Mouse (Mus musculus): ENCODE results near the gene Adgrf1. TPM values are rescaled to one million over a fixed set of nuclear protein-coding genes. Genes with fewer than 3 reads are reported as not detected.
A peak's percentile ranks its signal among the peaks of the same experiment; 100 is the strongest.
"Not testable (repeated sequence)": the region's sequence is repeated elsewhere in the genome, so short reads cannot be mapped to it uniquely, and the experiment has no call there.

Gene Adgrf1
- polyA plus RNA-seq, 1 experiment from 2014 or later = not detected

GRCm38 (mm10) chr17:43337643-43338042 is 67.5 kb downstream of the Adgrf1 start:
- no peaks in the 10 kb centered on the region for H3K27me3 ChIP-seq (replicated peaks; ENCODE audit: control insufficient read depth, insufficient read depth, low read length)
- H3K4me3 ChIP-seq (ENCODE audit: low read length) = no peak overlapping the region
- WGBS = 85% methylated on average over 2 of the region's 2 CpGs
- no peak overlapping the region for H3K27ac ChIP-seq (ENCODE audit: low read depth, low read length)
- H3K36me3 ChIP-seq (ENCODE audit: control insufficient read depth, insufficient read depth, low read length) = no peaks in the 10 kb centered on the region
- no peaks in the 10 kb centered on the region for H3K9me3 ChIP-seq (ENCODE audit: control insufficient read depth, low read length)
- no peak overlapping the region for H3K9ac ChIP-seq (ENCODE audit: low read depth, low read length)
- H3K4me1 ChIP-seq (ENCODE audit: control insufficient read depth, insufficient read depth, low read depth, low read length) = no peaks in the 10 kb centered on the region
- no peak for ATAC-seq
- H3K4me2 ChIP-seq (ENCODE audit: low read length) = no peak overlapping the region

GRCm38 (mm10) chr17:43338279-43338678 is 68.2 kb downstream of the Adgrf1 start:
- Histone ChIP-seq H3K4me3 (ENCODE audit: low read length) (no peak overlapping the region), H3K9ac (ENCODE audit: low read depth, low read length) (no peak overlapping the region), H3K9me3 (ENCODE audit: control insufficient read depth, low read length) (no peaks in the 10 kb centered on the region), H3K4me2 (ENCODE audit: low read length) (no peak overlapping the region), H3K27ac (ENCODE audit: low read depth, low read length) (no peak overlapping the region), H3K4me1 (ENCODE audit: control insufficient read depth, insufficient read depth, low read depth, low read length) (no peaks in the 10 kb centered on the region), H3K36me3 (ENCODE audit: control insufficient read depth, insufficient read depth, low read length) (no peaks in the 10 kb centered on the region), H3K27me3 (replicated peaks; ENCODE audit: control insufficient read depth, insufficient read depth, low read length) (no peaks in the 10 kb centered on the region)
- no peak for ATAC-seq
- 91% methylated on average over 3 of the region's 3 CpGs for WGBS

- ATAC-seq; H3K4me1 ChIP-seq (ENCODE audit: control insufficient read depth, insufficient read depth, low read depth, low read length); H3K36me3 ChIP-seq (ENCODE audit: control insufficient read depth, insufficient read depth, low read length); H3K4me2 ChIP-seq (ENCODE audit: low read length); H3K9ac ChIP-seq (ENCODE audit: low read depth, low read length); H3K27me3 ChIP-seq (replicated peaks; ENCODE audit: control insufficient read depth, insufficient read depth, low read length); H3K27ac ChIP-seq (ENCODE audit: low read depth, low read length); H3K4me3 ChIP-seq (ENCODE audit: low read length); H3K9me3 ChIP-seq (ENCODE audit: control insufficient read depth, low read length): not testable (repeated sequence)
- WGBS = 92% methylated on average over 2 of the region's 2 CpGs
Measured at GRCm38 (mm10) chr17:43346499-43346898, 76.4 kb downstream of the Adgrf1 start.

DNA sequence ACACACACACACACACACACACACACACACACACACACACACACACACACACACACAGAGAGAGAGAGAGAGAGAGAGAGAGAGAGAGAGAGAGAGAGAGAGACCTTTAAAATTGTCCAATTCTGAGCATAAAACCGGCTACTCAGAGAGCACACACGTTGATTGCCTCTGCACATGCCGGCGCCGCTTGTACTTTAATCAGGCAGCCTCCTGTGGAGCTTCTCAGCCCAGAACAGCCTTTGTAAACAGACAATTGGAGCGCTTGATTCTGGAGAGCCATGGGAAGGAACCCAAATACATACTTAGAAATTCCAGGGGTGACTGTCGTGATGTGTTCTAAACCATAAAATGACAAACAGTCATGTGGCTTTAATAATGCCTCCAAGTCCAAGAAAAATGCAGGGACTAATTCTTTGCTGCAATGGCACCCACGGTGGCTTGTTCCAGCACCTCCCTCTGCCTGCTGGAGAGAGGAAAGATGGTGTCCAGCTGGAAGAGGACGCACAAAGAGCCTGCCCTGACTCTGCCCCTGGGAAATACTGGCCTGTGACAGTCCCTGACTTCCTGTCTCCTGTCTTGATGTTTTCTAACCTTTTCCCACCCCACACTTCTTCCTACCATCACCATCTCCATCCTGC is 87.9 kb downstream of the Adgrf1 start:
- Histone ChIP-seq H3K27ac (ENCODE audit: low read depth, low read length) (no peak overlapping the region), H3K4me3 (ENCODE audit: low read length) (no peak overlapping the region)

GRCm38 (mm10) chr17:43359826-43360619 is 89.9 kb downstream of the Adgrf1 start, which contains the start of gene Adgrf5:
TSS of gene Adgrf5 (plus strand) at chr17:43360451.
- H3K4me2 ChIP-seq (ENCODE audit: low read length) = no peak within 1 kb of the TSS
- H3K9ac ChIP-seq (ENCODE audit: low read depth, low read length) = no peak within 1 kb of the TSS
- H3K9me3 ChIP-seq (ENCODE audit: control insufficient read depth, low read length) = no peaks in the 10 kb centered on the region
- H3K36me3 ChIP-seq (ENCODE audit: control insufficient read depth, insufficient read depth, low read length) = no peaks in the 10 kb centered on the region
- H3K27me3 ChIP-seq (replicated peaks; ENCODE audit: control insufficient read depth, insufficient read depth, low read length) = no peaks in the 10 kb centered on the region
- H3K4me3 ChIP-seq (ENCODE audit: low read length) = peak within 1 kb of the TSS; percentile 9; the same call in 1 of the 2 replicates
- no peak for ATAC-seq
- WGBS = 66% methylated on average over 16 of the region's 16 CpGs
- no peak within 1 kb of the TSS for H3K27ac ChIP-seq (ENCODE audit: low read depth, low read length)
- no peaks in the 10 kb centered on the region; the same call in 1 of the 2 replicates for H3K4me1 ChIP-seq (ENCODE audit: control insufficient read depth, insufficient read depth, low read depth, low read length)

More for the DNA sequence above, 87.9 kb downstream of the Adgrf1 start:
- Histone ChIP-seq H3K4me2 (ENCODE audit: low read length) (peak overlapping the region; percentile 14; the same call in 1 of the 2 replicates), H3K9me3 (ENCODE audit: control insufficient read depth, low read length) (no peaks in the 10 kb centered on the region), H3K27me3 (replicated peaks; ENCODE audit: control insufficient read depth, insufficient read depth, low read length) (no peaks in the 10 kb centered on the region), H3K4me1 (ENCODE audit: control insufficient read depth, insufficient read depth, low read depth, low read length) (no peaks in the 10 kb centered on the region; the same call in 1 of the 2 replicates), H3K9ac (ENCODE audit: low read depth, low read length) (no peak overlapping the region), H3K36me3 (ENCODE audit: control insufficient read depth, insufficient read depth, low read length) (no peaks in the 10 kb centered on the region)
- ATAC-seq = peak; percentile 78; the same call in 1 of the 2 replicates
- 7% methylated on average over 8 of the region's 9 CpGs for WGBS

DNA sequence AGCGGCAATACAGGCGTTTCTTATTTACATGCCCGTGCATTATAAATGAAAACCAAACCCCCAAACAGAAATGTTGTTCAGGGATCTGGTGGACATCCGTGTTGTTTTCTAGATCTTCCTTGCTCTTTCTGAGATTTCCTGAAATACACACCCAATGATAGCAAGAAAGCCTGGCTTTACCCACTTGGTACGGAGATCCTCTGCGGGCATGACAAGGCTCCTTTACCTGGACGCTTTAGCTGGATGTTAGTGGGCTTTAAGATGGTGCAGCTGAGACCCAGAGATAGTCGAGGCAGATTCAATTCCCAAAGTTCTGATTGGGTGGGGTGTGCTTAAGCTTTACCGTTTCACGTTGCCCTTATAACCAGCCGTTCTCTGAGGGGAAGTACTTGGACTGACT is 90.9 kb downstream of the Adgrf1 start:
- no peak overlapping the region for H3K4me2 ChIP-seq (ENCODE audit: low read length)
- 78% methylated on average over 11 of the region's 11 CpGs for WGBS
- no peak overlapping the region for H3K27ac ChIP-seq (ENCODE audit: low read depth, low read length)
- no peak overlapping the region for H3K4me3 ChIP-seq (ENCODE audit: low read length)
- no peaks in the 10 kb centered on the region; the same call in 1 of the 2 replicates for H3K4me1 ChIP-seq (ENCODE audit: control insufficient read depth, insufficient read depth, low read depth, low read length)
- H3K36me3 ChIP-seq (ENCODE audit: control insufficient read depth, insufficient read depth, low read length) = no peaks in the 10 kb centered on the region
- H3K27me3 ChIP-seq (replicated peaks; ENCODE audit: control insufficient read depth, insufficient read depth, low read length) = no peaks in the 10 kb centered on the region
- no peak overlapping the region for H3K9ac ChIP-seq (ENCODE audit: low read depth, low read length)
- H3K9me3 ChIP-seq (ENCODE audit: control insufficient read depth, low read length) = no peaks in the 10 kb centered on the region
- no peak for ATAC-seq

DNA sequence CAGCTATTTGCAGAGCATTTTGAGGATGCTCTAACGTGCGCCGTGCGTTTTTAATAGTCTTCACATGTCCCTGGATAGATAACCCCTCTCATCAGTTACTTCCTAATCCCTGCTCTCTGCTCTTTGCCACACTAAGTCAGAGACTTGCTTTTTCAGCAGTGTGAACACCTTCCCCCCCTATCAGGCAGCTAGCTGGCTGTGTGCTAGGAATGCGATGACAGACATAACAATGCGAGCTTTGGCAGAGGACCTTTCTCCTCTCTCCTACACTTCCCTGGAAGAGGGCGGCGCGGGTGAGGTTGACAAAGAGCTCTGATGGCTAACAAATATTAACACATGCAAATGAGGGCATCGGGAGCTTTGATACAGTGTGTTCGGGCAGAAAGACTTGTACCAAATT is 92.2 kb downstream of the Adgrf1 start:
- Histone ChIP-seq H3K27ac (ENCODE audit: low read depth, low read length) (no peak overlapping the region), H3K9me3 (ENCODE audit: control insufficient read depth, low read length) (no peaks in the 10 kb centered on the region), H3K4me2 (ENCODE audit: low read length) (no peak overlapping the region), H3K36me3 (ENCODE audit: control insufficient read depth, insufficient read depth, low read length) (no peaks in the 10 kb centered on the region), H3K4me1 (ENCODE audit: control insufficient read depth, insufficient read depth, low read depth, low read length) (no peaks in the 10 kb centered on the region; the same call in 1 of the 2 replicates), H3K27me3 (replicated peaks; ENCODE audit: control insufficient read depth, insufficient read depth, low read length) (no peaks in the 10 kb centered on the region), H3K4me3 (ENCODE audit: low read length) (no peak overlapping the region), H3K9ac (ENCODE audit: low read depth, low read length) (no peak overlapping the region)
- WGBS = 41% methylated on average over 11 of the region's 11 CpGs
- no peak for ATAC-seq

DNA sequence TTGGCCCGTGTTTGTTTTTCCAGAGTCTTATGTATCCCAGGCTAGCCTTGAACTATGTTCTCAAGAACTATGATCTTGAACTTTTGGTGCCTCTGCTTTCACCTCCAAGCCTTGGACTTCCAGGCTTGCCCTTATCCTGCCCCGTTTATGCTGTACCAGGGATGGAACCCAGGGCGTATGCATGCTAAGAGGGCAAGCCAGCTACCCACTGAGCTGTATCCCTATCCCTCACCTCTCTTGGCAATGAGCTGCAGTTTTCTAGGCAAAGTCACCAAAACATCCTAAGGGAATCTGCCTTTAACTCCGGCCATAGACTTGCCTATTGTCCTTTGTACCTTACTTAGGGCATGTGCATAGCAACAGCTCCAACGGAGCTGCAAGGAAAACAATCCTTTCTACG is 92.8 kb downstream of the Adgrf1 start:
- no peaks in the 10 kb centered on the region; the same call in 1 of the 2 replicates for H3K4me1 ChIP-seq (ENCODE audit: control insufficient read depth, insufficient read depth, low read depth, low read length)
- WGBS = 62% methylated on average over 6 of the region's 6 CpGs
- H3K4me2 ChIP-seq (ENCODE audit: low read length) = no peak overlapping the region
- no peak overlapping the region for H3K27ac ChIP-seq (ENCODE audit: low read depth, low read length)
- no peaks in the 10 kb centered on the region for H3K9me3 ChIP-seq (ENCODE audit: control insufficient read depth, low read length)
- H3K4me3 ChIP-seq (ENCODE audit: low read length) = no peak overlapping the region
- no peaks in the 10 kb centered on the region for H3K36me3 ChIP-seq (ENCODE audit: control insufficient read depth, insufficient read depth, low read length)
- ATAC-seq = no peak
- no peaks in the 10 kb centered on the region for H3K27me3 ChIP-seq (replicated peaks; ENCODE audit: control insufficient read depth, insufficient read depth, low read length)
- no peak overlapping the region for H3K9ac ChIP-seq (ENCODE audit: low read depth, low read length)

DNA sequence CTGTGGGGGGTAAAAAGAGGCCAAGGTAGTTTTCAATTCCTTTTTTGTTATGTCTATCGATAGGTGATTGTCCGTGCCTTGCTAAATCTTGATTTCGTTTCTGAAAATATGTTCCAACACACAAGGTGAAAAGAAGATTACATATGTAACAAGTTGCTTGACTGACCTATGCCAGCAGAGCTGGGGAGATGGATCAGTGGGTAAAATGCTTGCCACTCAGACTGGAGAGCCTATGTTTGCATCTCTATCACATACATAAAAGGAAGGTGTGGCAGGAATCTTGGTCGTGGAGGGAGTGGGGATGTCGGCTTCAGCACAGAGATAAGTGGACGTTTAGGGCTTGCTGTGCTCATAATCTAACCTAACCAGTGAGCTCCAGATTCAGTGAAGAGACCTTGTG is 93.8 kb downstream of the Adgrf1 start:
- 69% methylated on average over 6 of the region's 6 CpGs for WGBS
- no peak overlapping the region for H3K9ac ChIP-seq (ENCODE audit: low read depth, low read length)
- no peak overlapping the region for H3K4me3 ChIP-seq (ENCODE audit: low read length)
- H3K4me2 ChIP-seq (ENCODE audit: low read length) = no peak overlapping the region
- no peaks in the 10 kb centered on the region for H3K27me3 ChIP-seq (replicated peaks; ENCODE audit: control insufficient read depth, insufficient read depth, low read length)
- H3K4me1 ChIP-seq (ENCODE audit: control insufficient read depth, insufficient read depth, low read depth, low read length) = no peaks in the 10 kb centered on the region; the same call in 1 of the 2 replicates
- no peaks in the 10 kb centered on the region for H3K9me3 ChIP-seq (ENCODE audit: control insufficient read depth, low read length)
- no peak for ATAC-seq
- H3K27ac ChIP-seq (ENCODE audit: low read depth, low read length) = no peak overlapping the region
- no peaks in the 10 kb centered on the region for H3K36me3 ChIP-seq (ENCODE audit: control insufficient read depth, insufficient read depth, low read length)
